18 mouse cellular contexts compared by ENCODE assay signal in the genomic region with DNA sequence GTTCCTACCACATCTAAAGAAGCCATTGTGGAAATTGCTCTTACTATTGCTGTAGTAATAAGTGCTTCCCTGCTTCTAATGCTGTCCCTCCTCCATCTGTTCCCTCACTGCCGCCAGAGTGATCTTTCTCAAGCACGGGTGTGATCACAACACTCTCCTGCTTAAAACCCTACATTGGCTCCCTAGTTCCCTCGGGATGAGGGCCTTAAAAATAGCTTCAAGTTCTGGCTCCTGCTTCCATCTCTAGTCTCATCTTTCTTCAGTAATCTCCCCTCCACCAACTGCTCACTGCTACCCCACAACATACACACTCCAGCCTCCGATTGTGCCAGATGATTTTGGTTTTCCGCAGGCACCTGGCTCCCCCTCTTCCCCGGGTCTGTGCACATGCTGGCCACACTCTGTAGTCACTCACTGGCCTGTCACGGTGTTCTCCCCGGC.
A peak's percentile ranks its signal among the peaks of the same experiment; 100 is the strongest.
DNase-seq lines count a peak whose midpoint lies in the region; ATAC-seq lines count a peak whose summit lies in the region.
"Had no signal": no experiment of that assay in that cellular context is flagged by ENCODE, and none has a peak within 500 bp of the region (broad histone marks: within the 10 kb centered on the region; RNA-seq: fewer than 3 reads in every experiment).

No protein-coding gene starts in this region.

- H3K4me2 ChIP-seq in forebrain, embryonic 14.5 days (ENCODE audit: low read length): no peak overlapping the region
- no peak overlapping the region for H3K4me2 ChIP-seq in forebrain, embryonic 11.5 days (ENCODE audit: low read depth, low read length, severe bottlenecking)
- H3K4me2 ChIP-seq: embryonic facial prominence, embryonic 15.5 days; midbrain, embryonic 13.5 days; neural tube, embryonic 12.5 days had no signal

- peak; percentile 57; the same call in 1 of the 2 replicates for ATAC-seq in forebrain, embryonic 14.5 days
- ATAC-seq in forebrain, embryonic 11.5 days (replicated peaks; ENCODE audit: low FRiP score): no peak
- ATAC-seq: midbrain, embryonic 13.5 days had no signal

- WGBS in forebrain, embryonic 14.5 days: 59% methylated on average over 8 of the region's 8 CpGs
- 78% methylated on average over 8 of the region's 8 CpGs for WGBS in forebrain, embryonic 11.5 days

- no peak overlapping the region for H3K9ac ChIP-seq in forebrain, embryonic 14.5 days (ENCODE audit: low read length)
- no peak overlapping the region for H3K9ac ChIP-seq in forebrain, embryonic 11.5 days (ENCODE audit: low read length)
- H3K9ac ChIP-seq: embryonic facial prominence, embryonic 15.5 days; midbrain, embryonic 13.5 days; neural tube, embryonic 12.5 days had no signal

- DNase-seq in forebrain, embryonic 14.5 days (ENCODE audit: low spot score): no peak
- DNase-seq in forebrain, embryonic 11.5 days (ENCODE audit: low spot score): no peak
- DNase-seq in layer of hippocampus, adult 9-11 months: peak; percentile 43
- no peak for DNase-seq in layer of hippocampus, postnatal 14 days (ENCODE audit: low spot score in 2 of 2)
- DNase-seq in cerebellum, adult 9-10 months: peak; percentile 80
- DNase-seq in skeletal muscle tissue, adult 2 months (ENCODE audit: low read depth, low spot score): peak; percentile 37
- DNase-seq in natural killer cell, adult 2 months (ENCODE audit: low spot score in 2 of 2): no peak
- DNase-seq: adrenal gland, postnatal 25 days; B cell, adult 2 months; heart, postnatal 4 days; lung, adult 18-20 months; thymus, postnatal 4 days had no signal

- peak overlapping the region; percentile 69; the same call in 1 of the 2 replicates for H3K27ac ChIP-seq in forebrain, embryonic 14.5 days (ENCODE audit: low read depth, low read length)
- no peak overlapping the region for H3K27ac ChIP-seq in forebrain, embryonic 11.5 days (ENCODE audit: low read depth, low read length)
- H3K27ac ChIP-seq: embryonic facial prominence, embryonic 15.5 days; heart, embryonic 10.5 days; kidney, postnatal 0 days; macrophage; midbrain, embryonic 13.5 days; neural tube, embryonic 12.5 days had no signal

- peaks cover 9% of the 10 kb centered on the region for H3K4me1 ChIP-seq in forebrain, embryonic 14.5 days (ENCODE audit: control insufficient read depth, insufficient read depth, low read length)
- no peaks in the 10 kb centered on the region for H3K4me1 ChIP-seq in forebrain, embryonic 11.5 days (replicated peaks; ENCODE audit: control insufficient read depth, insufficient read depth, low read length)
- H3K4me1 ChIP-seq: embryonic facial prominence, embryonic 15.5 days; neural tube, embryonic 12.5 days had no signal

- H3K27me3 ChIP-seq in forebrain, embryonic 14.5 days (replicated peaks; ENCODE audit: control insufficient read depth, insufficient read depth, low read length): no peaks in the 10 kb centered on the region
- H3K27me3 ChIP-seq in forebrain, embryonic 11.5 days (ENCODE audit: control insufficient read depth, insufficient read depth, low read length): no peaks in the 10 kb centered on the region
- H3K27me3 ChIP-seq: embryonic facial prominence, embryonic 15.5 days; midbrain, embryonic 13.5 days; neural tube, embryonic 12.5 days had no signal

- no peak overlapping the region for H3K4me3 ChIP-seq in forebrain, embryonic 14.5 days (ENCODE audit: low read depth, low read length)
- no peak overlapping the region for H3K4me3 ChIP-seq in forebrain, embryonic 11.5 days (ENCODE audit: low read depth, low read length)
- H3K4me3 ChIP-seq: embryonic facial prominence, embryonic 15.5 days; heart, embryonic 10.5 days; midbrain, embryonic 13.5 days; neural tube, embryonic 12.5 days had no signal

- H3K9me3 ChIP-seq in forebrain, embryonic 14.5 days (replicated peaks; ENCODE audit: control insufficient read depth, low read length): no peaks in the 10 kb centered on the region
- H3K9me3 ChIP-seq in forebrain, embryonic 11.5 days (ENCODE audit: control insufficient read depth, low read length): no peaks in the 10 kb centered on the region
- H3K9me3 ChIP-seq: embryonic facial prominence, embryonic 15.5 days; heart, embryonic 10.5 days; midbrain, embryonic 13.5 days; neural tube, embryonic 12.5 days had no signal

- no peaks in the 10 kb centered on the region for H3K36me3 ChIP-seq in forebrain, embryonic 14.5 days (ENCODE audit: control insufficient read depth, insufficient read depth, low read length)
- H3K36me3 ChIP-seq in forebrain, embryonic 11.5 days (ENCODE audit: control insufficient read depth, insufficient read depth, low read length): no peaks in the 10 kb centered on the region
- H3K36me3 ChIP-seq: embryonic facial prominence, embryonic 15.5 days; heart, embryonic 10.5 days; midbrain, embryonic 13.5 days; neural tube, embryonic 12.5 days had no signal

Comparison
In these comparisons a context has a peak if more than half of its experiments do, and no peak if none do; other contexts are left out.
1. DNase-seq: peak in layer of hippocampus, adult 9-11 months (single experiment), cerebellum, adult 9-10 months (single experiment) and skeletal muscle tissue, adult 2 months (single experiment); none in forebrain, embryonic 14.5 days (single experiment), forebrain, embryonic 11.5 days (single experiment), layer of hippocampus, postnatal 14 days (0 of 2) and natural killer cell, adult 2 months (0 of 2).